ENCODE assay signal across 12 mouse cellular contexts in genomic region chr2:35447453-35447852, GRCm38 (mm10). TPM values are rescaled to one million over a fixed set of nuclear protein-coding genes. Genes with fewer than 3 reads are reported as not detected.
A peak's percentile ranks its signal among the peaks of the same experiment; 100 is the strongest.
DNase-seq lines count a peak whose midpoint lies in the region; ATAC-seq and TF ChIP-seq lines count a peak whose summit lies in the region.
"Had no signal": no experiment of that assay in that cellular context is flagged by ENCODE, and none has a peak within 500 bp of the region (broad histone marks: within the 10 kb centered on the region; RNA-seq: fewer than 3 reads in every experiment).

No protein-coding gene starts in this region.

- TF ChIP-seq POLR2A in cerebellum, adult 2 months (IDR thresholded peaks at IDR 0.05; ENCODE audit: borderline replicate concordance, insufficient read depth, low read length): no peak

- ATAC-seq in kidney, embryonic 16.5 days (ENCODE audit: low FRiP score, low TSS enrichment): no peak
- no peak for ATAC-seq in kidney, embryonic 14.5 days (ENCODE audit: low FRiP score, low TSS enrichment)
- peak; percentile 62 for ATAC-seq in activated CD4-positive, CD25-positive, alpha-beta regulatory T cell, adult 4 months
- no peak for ATAC-seq in liver, embryonic 13.5 days (ENCODE audit: low read depth)

- H3K27me3 ChIP-seq in kidney, embryonic 16.5 days (ENCODE audit: insufficient read depth, low read length): no peaks in the 10 kb centered on the region
- no peaks in the 10 kb centered on the region for H3K27me3 ChIP-seq in kidney, embryonic 14.5 days (ENCODE audit: control insufficient read depth, insufficient read depth, low read length)
- no peaks in the 10 kb centered on the region for H3K27me3 ChIP-seq in liver, embryonic 13.5 days
- no peaks in the 10 kb centered on the region for H3K27me3 ChIP-seq in cerebellum, adult 2 months (ENCODE audit: control insufficient read depth, insufficient read depth, low read length)

- peaks cover 61% of the 10 kb centered on the region for H3K4me1 ChIP-seq in kidney, embryonic 16.5 days (ENCODE audit: insufficient read depth, low read length)
- H3K4me1 ChIP-seq in kidney, embryonic 14.5 days (ENCODE audit: control insufficient read depth, insufficient read depth, low read length): peaks cover 63% of the 10 kb centered on the region
- peaks cover 92% of the 10 kb centered on the region for H3K4me1 ChIP-seq in liver, embryonic 13.5 days (replicated peaks)
- peaks cover 3% of the 10 kb centered on the region; the same call in 1 of the 2 replicates for H3K4me1 ChIP-seq in cerebellum, adult 2 months (ENCODE audit: control insufficient read depth, insufficient read depth, low read length)

- TF ChIP-seq CTCF in cerebellum, adult 2 months (IDR thresholded peaks at IDR 0.05; ENCODE audit: borderline replicate concordance, insufficient read depth, low read depth, low read length): no peak

- H3K27ac ChIP-seq in kidney, embryonic 16.5 days (ENCODE audit: low read length): peak overlapping the region; percentile 51; the same call in 1 of the 2 replicates
- no peak overlapping the region for H3K27ac ChIP-seq in kidney, embryonic 14.5 days (ENCODE audit: low read depth, low read length)
- H3K27ac ChIP-seq in liver, embryonic 13.5 days: peak overlapping the region; percentile 18; the same call in 1 of the 2 replicates
- no peak overlapping the region for H3K27ac ChIP-seq in cerebellum, adult 2 months (ENCODE audit: insufficient read depth, low read length)

- H3K4me3 ChIP-seq in kidney, embryonic 16.5 days (ENCODE audit: low read length): no peak overlapping the region
- H3K4me3 ChIP-seq in kidney, embryonic 14.5 days (ENCODE audit: low read length): no peak overlapping the region
- no peak overlapping the region for H3K4me3 ChIP-seq in liver, embryonic 13.5 days (replicated peaks)
- no peak overlapping the region for H3K4me3 ChIP-seq in cerebellum, adult 2 months (replicated peaks; ENCODE audit: insufficient read depth, low read depth, low read length)

- H3K36me3 ChIP-seq in kidney, embryonic 16.5 days (ENCODE audit: insufficient read depth, low read length): no peaks in the 10 kb centered on the region
- no peaks in the 10 kb centered on the region for H3K36me3 ChIP-seq in kidney, embryonic 14.5 days (ENCODE audit: control insufficient read depth, insufficient read depth, low read length)
- 0 out of 2 replicates have a peak, but pooled peaks cover 5% of the 10 kb centered on the region for H3K36me3 ChIP-seq in liver, embryonic 13.5 days

- peak; percentile 58 for DNase-seq in CD4-positive helper T cell, adult 2 months (ENCODE audit: low read depth, low spot score)
- DNase-seq in liver, embryonic 13.5 days: no peak
- no peak for DNase-seq in left cerebral cortex, postnatal 10 days (ENCODE audit: extremely low spot score in 1 of 2, low spot score in 2 of 2)
- DNase-seq in cerebellum, adult 2 months: no peak
- DNase-seq: cerebellum, adult 18-20 months; gastrocnemius, postnatal 36 days; lung, adult 2 months; right cerebral cortex, postnatal 25 days had no signal

- H3K9me3 ChIP-seq in kidney, embryonic 16.5 days (ENCODE audit: low read length): no peaks in the 10 kb centered on the region
- no peaks in the 10 kb centered on the region for H3K9me3 ChIP-seq in kidney, embryonic 14.5 days (ENCODE audit: control insufficient read depth, low read length)
- H3K9me3 ChIP-seq in liver, embryonic 13.5 days (replicated peaks): no peaks in the 10 kb centered on the region

- H3K4me2 ChIP-seq in kidney, embryonic 16.5 days (replicated peaks; ENCODE audit: low read depth, low read length): no peak overlapping the region
- H3K4me2 ChIP-seq in kidney, embryonic 14.5 days (replicated peaks; ENCODE audit: low read depth, low read length): no peak overlapping the region
- H3K4me2 ChIP-seq in liver, embryonic 13.5 days: no peak overlapping the region

- intact Hi-C loops in left cerebral cortex, postnatal 10 days (cut with DNase I): no loop called here

- WGBS in kidney, embryonic 16.5 days: 67% methylated on average over 7 of the region's 7 CpGs
- 67% methylated on average over 7 of the region's 7 CpGs for WGBS in kidney, embryonic 14.5 days
- WGBS in liver, embryonic 13.5 days (ENCODE audit: insufficient replicate concordance): 73% methylated on average over 7 of the region's 7 CpGs
- 87% methylated on average over 7 of the region's 7 CpGs for WGBS in cerebellum, adult 2 months

- H3K9ac ChIP-seq in kidney, embryonic 16.5 days (replicated peaks; ENCODE audit: low read length): no peak overlapping the region
- no peak overlapping the region for H3K9ac ChIP-seq in kidney, embryonic 14.5 days (ENCODE audit: low read depth, low read length)
- H3K9ac ChIP-seq in liver, embryonic 13.5 days: no peak overlapping the region

RNA-seq across cellular contexts. Expression of gene Ggta1, which starts 15.6 kb away (rescaled TPM):
- polyA plus RNA-seq in kidney, embryonic 16.5 days (2015; fragmentation: Nextera tagmentation; extraction: Ambion mirVana): 23.3 and 24.2 TPM in 2 replicates
- 10.3 and 21.5 TPM in 2 replicates for polyA plus RNA-seq in kidney, embryonic 14.5 days (2014; fragmentation: Nextera tagmentation; extraction: Ambion mirVana)
- polyA plus RNA-seq in activated CD4-positive, CD25-positive, alpha-beta regulatory T cell, adult 4 months (2017; shearing (Covaris generic)): 10 to 100 TPM; 19.3 to 23.3 TPM
- 7.8 and 9.4 TPM in 2 replicates for polyA plus RNA-seq in liver, embryonic 13.5 days (2015; fragmentation: Nextera tagmentation; extraction: Ambion mirVana)
- total RNA-seq in left cerebral cortex, postnatal 10 days (2021): 1 to 10 TPM; 3.7 to 4.2 TPM
- 1.2 and 1.5 TPM in 2 replicates for polyA plus RNA-seq in cerebellum, adult 2 months (2012; rRNA removed)

RNA-seq across cellular contexts. Expression of gene 4930402F06Rik, which starts 50.5 kb away (rescaled TPM):
- not detected in 2 replicates for polyA plus RNA-seq in kidney, embryonic 16.5 days (2015; fragmentation: Nextera tagmentation; extraction: Ambion mirVana)
- polyA plus RNA-seq in kidney, embryonic 14.5 days (2014; fragmentation: Nextera tagmentation; extraction: Ambion mirVana): not detected in 2 replicates
- not detected for polyA plus RNA-seq in activated CD4-positive, CD25-positive, alpha-beta regulatory T cell, adult 4 months (2017; shearing (Covaris generic))
- polyA plus RNA-seq in liver, embryonic 13.5 days (2015; fragmentation: Nextera tagmentation; extraction: Ambion mirVana): not detected in 2 replicates
- not detected for total RNA-seq in left cerebral cortex, postnatal 10 days (2021)
- not detected in 2 replicates for polyA plus RNA-seq in cerebellum, adult 2 months (2012; rRNA removed)
- total RNA-seq: gastrocnemius, postnatal 36 days had no signal
- polyA plus RNA-seq: lung, adult 2 months; urinary bladder, adult 2 months had no signal

Comparison
In these comparisons a context has a peak if more than half of its experiments do, and no peak if none do; other contexts are left out.
1. H3K27ac ChIP-seq: peak in kidney, embryonic 16.5 days (single experiment) and liver, embryonic 13.5 days (single experiment); none in kidney, embryonic 14.5 days (single experiment) and cerebellum, adult 2 months (single experiment).